In genomic region chr13:34130226-34130731, GRCm38 (mm10) we compare ENCODE assay signal across 8 mouse cellular contexts. TPM values are rescaled to one million over a fixed set of nuclear protein-coding genes. Genes with fewer than 3 reads are reported as not detected.
DNase-seq lines count a peak whose midpoint lies in the region; ATAC-seq and TF ChIP-seq lines count a peak whose summit lies in the region.

TSS of gene Tubb2b (minus strand) at chr13:34130466.

- peak within 1 kb of the TSS; percentile 85 for H3K4me2 ChIP-seq in embryonic facial prominence, embryonic 14.5 days (ENCODE audit: low read depth, low read length)
- H3K4me2 ChIP-seq in heart, postnatal 0 days (ENCODE audit: low read depth, low read length), result peak within 1 kb of the TSS; percentile 77
- peak within 1 kb of the TSS; percentile 76 for H3K4me2 ChIP-seq in neural tube, embryonic 15.5 days

- H3K4me1 ChIP-seq in embryonic facial prominence, embryonic 14.5 days (ENCODE audit: control insufficient read depth, insufficient read depth, low read length), result peaks cover 33% of the 10 kb centered on the region
- H3K4me1 ChIP-seq in heart, postnatal 0 days (ENCODE audit: control insufficient read depth, insufficient read depth), result peaks cover 22% of the 10 kb centered on the region; the same call in 1 of the 2 replicates
- peaks cover 5% of the 10 kb centered on the region for H3K4me1 ChIP-seq in lung, adult 2 months (ENCODE audit: control insufficient read depth, insufficient read depth, low read length)
- peaks cover 39% of the 10 kb centered on the region for H3K4me1 ChIP-seq in neural tube, embryonic 15.5 days

- TF ChIP-seq CTCF in heart, postnatal 0 days (IDR thresholded peaks at IDR 0.05; ENCODE audit: low read depth), result no peak
- no peak for TF ChIP-seq CTCF in lung, adult 2 months (IDR thresholded peaks at IDR 0.05; ENCODE audit: insufficient read depth, low read length)

- H3K9ac ChIP-seq in embryonic facial prominence, embryonic 14.5 days (ENCODE audit: low read depth, low read length), result peak within 1 kb of the TSS; percentile 80
- peak within 1 kb of the TSS; percentile 65 for H3K9ac ChIP-seq in heart, postnatal 0 days (replicated peaks; ENCODE audit: low read depth, low read length)
- H3K9ac ChIP-seq in neural tube, embryonic 15.5 days (replicated peaks), result peak within 1 kb of the TSS; percentile 100

- no peak for TF ChIP-seq EP300 in heart, postnatal 0 days (IDR thresholded peaks at IDR 0.05; ENCODE audit: low read depth)

- H3K9me3 ChIP-seq in embryonic facial prominence, embryonic 14.5 days (ENCODE audit: control insufficient read depth, low read length), result no peaks in the 10 kb centered on the region
- no peaks in the 10 kb centered on the region for H3K9me3 ChIP-seq in heart, postnatal 0 days (replicated peaks; ENCODE audit: control insufficient read depth, low read length)
- no peaks in the 10 kb centered on the region for H3K9me3 ChIP-seq in neural tube, embryonic 15.5 days (replicated peaks)

- H3K27me3 ChIP-seq in embryonic facial prominence, embryonic 14.5 days (replicated peaks; ENCODE audit: control insufficient read depth, insufficient read depth, low read length), result no peaks in the 10 kb centered on the region
- no peaks in the 10 kb centered on the region for H3K27me3 ChIP-seq in heart, postnatal 0 days (ENCODE audit: control insufficient read depth, insufficient read depth, low read length)
- H3K27me3 ChIP-seq in neural tube, embryonic 15.5 days (replicated peaks), result no peaks in the 10 kb centered on the region

- H3K36me3 ChIP-seq in embryonic facial prominence, embryonic 14.5 days (ENCODE audit: control insufficient read depth, insufficient read depth, low read length), result 0 out of 2 replicates have a peak, but pooled peaks cover 7% of the 10 kb centered on the region
- H3K36me3 ChIP-seq in heart, postnatal 0 days (replicated peaks; ENCODE audit: control insufficient read depth, insufficient read depth, low read length), result peaks cover 4% of the 10 kb centered on the region
- H3K36me3 ChIP-seq in neural tube, embryonic 15.5 days, result no peaks in the 10 kb centered on the region

- ATAC-seq in embryonic facial prominence, embryonic 14.5 days (ENCODE audit: low read depth), result peak; percentile 93
- ATAC-seq in heart, postnatal 0 days (ENCODE audit: insufficient read depth, low read depth), result peak; percentile 90
- peak; percentile 93 for ATAC-seq in neural tube, embryonic 15.5 days (ENCODE audit: low FRiP score)

- H3K4me3 ChIP-seq in embryonic facial prominence, embryonic 14.5 days (ENCODE audit: low read depth, low read length), result peak within 1 kb of the TSS; percentile 75
- peak within 1 kb of the TSS; percentile 69 for H3K4me3 ChIP-seq in heart, postnatal 0 days (ENCODE audit: low read depth, low read length)
- peak within 1 kb of the TSS; percentile 40 for H3K4me3 ChIP-seq in lung, adult 2 months (replicated peaks; ENCODE audit: extremely low read depth, low read depth, low read length)
- H3K4me3 ChIP-seq in neural tube, embryonic 15.5 days (replicated peaks), result peak within 1 kb of the TSS; percentile 92

- TF ChIP-seq POLR2A in lung, adult 2 months (IDR thresholded peaks at IDR 0.05; ENCODE audit: borderline replicate concordance, extremely low read depth, low read depth, low read length), result no peak

- DNase-seq in CD4-positive helper T cell, adult 2 months (ENCODE audit: low read depth, low spot score), result peak; percentile 64
- DNase-seq in Muller cell, postnatal 12 days (ENCODE audit: inconsistent ontology term), result peak; percentile 90
- peak; percentile 97 for DNase-seq in embryonic facial prominence, embryonic 14.5 days (ENCODE audit: low spot score)
- DNase-seq in heart, postnatal 0 days (ENCODE audit: low spot score), result peak; percentile 84
- peak; percentile 71 to 73 for DNase-seq in layer of hippocampus, adult 18-20 months (ENCODE audit: low spot score in 2 of 2)
- DNase-seq in lung, adult 2 months, result no peak
- DNase-seq in urinary bladder, postnatal 25 days (ENCODE audit: low spot score), result no peak

- under 1% methylated on average over 26 of the region's 26 CpGs for WGBS in embryonic facial prominence, embryonic 14.5 days
- under 1% methylated on average over 26 of the region's 26 CpGs for WGBS in heart, postnatal 0 days
- WGBS in lung, adult 2 months, result under 1% methylated on average over 26 of the region's 26 CpGs
- WGBS in neural tube, embryonic 15.5 days, result under 1% methylated on average over 26 of the region's 26 CpGs

- H3K27ac ChIP-seq in embryonic facial prominence, embryonic 14.5 days (replicated peaks; ENCODE audit: low read depth, low read length), result peak within 1 kb of the TSS; percentile 88
- peak within 1 kb of the TSS; percentile 85 for H3K27ac ChIP-seq in heart, postnatal 0 days (ENCODE audit: low read depth)
- H3K27ac ChIP-seq in neural tube, embryonic 15.5 days (replicated peaks), result peak within 1 kb of the TSS; percentile 97

RNA-seq across cellular contexts. Expression of gene Tubb2b, which starts in this region (rescaled TPM):
- polyA plus RNA-seq in embryonic facial prominence, embryonic 14.5 days (2014; fragmentation: Nextera tagmentation; extraction: Ambion mirVana), result 51.3 and 52.1 TPM in 2 replicates
- total RNA-seq in heart, postnatal 0 days (2014; rRNA removed; ENCODE audit: low replicate concordance), result 157 and 227 TPM in 2 replicates
- polyA plus RNA-seq in heart, postnatal 0 days (2015; fragmentation: Nextera tagmentation; extraction: Ambion mirVana), result 16.9 and 19.7 TPM in 2 replicates
- 100 to 1,000 TPM; 192 to 215 TPM for total RNA-seq in layer of hippocampus, adult 18-20 months (2021)
- 13.6 and 21.6 TPM in 2 replicates for polyA plus RNA-seq in lung, adult 2 months (2012; rRNA removed)
- polyA plus RNA-seq in neural tube, embryonic 15.5 days (2015; fragmentation: Nextera tagmentation; extraction: Ambion mirVana), result 777 and 1,015 TPM in 2 replicates

Comparison
In these comparisons a context has a peak if more than half of its experiments do, and no peak if none do; other contexts are left out.
1. RNA of gene Tubb2b (polyA plus RNA-seq): 777 to 1,015 TPM in neural tube, embryonic 15.5 days; 51.3 to 52.1 TPM in embryonic facial prominence, embryonic 14.5 days, 13.6 to 21.6 TPM in lung, adult 2 months and 16.9 to 19.7 TPM in heart, postnatal 0 days; every median in the first group is over 10 times any median in the second.
2. DNase-seq: peak in CD4-positive helper T cell, adult 2 months (single experiment), Muller cell, postnatal 12 days (single experiment), embryonic facial prominence, embryonic 14.5 days (single experiment), heart, postnatal 0 days (single experiment) and layer of hippocampus, adult 18-20 months (2 of 2); none in lung, adult 2 months (single experiment) and urinary bladder, postnatal 25 days (single experiment).
3. H3K4me3 ChIP-seq: peak in every context shown above with its lines; median percentile 92 in neural tube, embryonic 15.5 days; 75 in embryonic facial prominence, embryonic 14.5 days; 69 in heart, postnatal 0 days; 40 in lung, adult 2 months.
4. Peak in every context shown above with its lines, with median percentiles within 50 percentile points of each other: ATAC-seq, H3K27ac ChIP-seq, H3K4me2 ChIP-seq and H3K9ac ChIP-seq.